Mouse (Mus musculus) ES-E14 (cell line): Measurements from ENCODE around the gene Acp7.

Source experiments
- CHD2 ChIP-seq: IDR thresholded peaks from 2 replicates; pipeline ENCODE4 v1.6.1; 2014; ENCODE audit warnings: mild to moderate bottlenecking, low read depth, low read length, inconsistent platforms
- HCFC1 ChIP-seq: IDR thresholded peaks from 2 replicates; pipeline ENCODE4 v1.6.1; 2012; ENCODE audit warnings: low read length, inconsistent platforms, borderline replicate concordance; ENCODE audit not compliant: insufficient read depth

DNA sequence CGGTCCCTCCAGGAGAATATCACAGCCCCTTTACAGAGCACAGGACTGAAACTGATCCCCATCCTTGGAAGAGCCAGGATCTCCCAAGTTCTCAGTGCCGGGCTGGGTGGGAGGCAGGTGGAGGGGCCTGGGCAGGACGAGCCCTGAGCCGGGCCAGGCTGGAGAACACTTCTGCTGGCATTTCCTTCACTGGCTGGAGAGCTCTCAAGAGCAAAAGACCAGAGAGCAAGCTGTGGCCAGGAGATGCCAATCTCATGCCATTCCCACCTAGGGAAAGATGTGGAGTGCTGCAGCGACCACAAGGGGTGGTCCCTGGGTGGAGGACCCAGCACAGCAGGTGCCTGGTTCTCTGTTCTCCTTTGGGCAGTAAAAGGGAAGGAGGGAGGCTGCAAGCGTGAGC lies 46.1 kb downstream of the Acp7 start:
- TF ChIP-seq HCFC1 (no peak), CHD2 (no peak)
